Mouse (Mus musculus) testis, postnatal 14 days (tissue): ENCODE results near the gene Ppp1ca.

Experiments used
- DNase-seq: peaks from one replicate; pipeline ENCODE4 v3.0.0; 2021; ENCODE audit warnings: low spot score

Ppp1ca gene

DNA sequence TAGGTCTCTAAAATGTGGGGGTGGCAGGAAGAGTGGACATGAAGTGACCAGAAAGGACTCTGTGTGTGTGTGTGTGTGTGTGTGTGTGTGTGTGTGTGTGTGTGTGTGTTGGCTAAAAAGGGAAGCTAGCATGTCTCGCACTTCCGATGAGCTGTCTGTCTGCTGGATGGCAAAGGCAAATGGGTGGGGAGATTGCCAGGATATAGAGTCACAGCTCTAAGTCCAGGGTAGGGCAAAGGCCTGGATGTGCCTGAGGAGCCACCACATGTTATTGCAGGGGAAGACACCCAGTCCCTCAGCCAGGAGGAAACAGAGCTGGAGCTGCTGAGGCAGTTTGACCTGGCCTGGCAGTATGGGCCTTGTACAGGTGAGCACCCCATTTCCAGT is 40.3 kb downstream of the Ppp1ca start:
- DNase-seq, result no peak

DNA sequence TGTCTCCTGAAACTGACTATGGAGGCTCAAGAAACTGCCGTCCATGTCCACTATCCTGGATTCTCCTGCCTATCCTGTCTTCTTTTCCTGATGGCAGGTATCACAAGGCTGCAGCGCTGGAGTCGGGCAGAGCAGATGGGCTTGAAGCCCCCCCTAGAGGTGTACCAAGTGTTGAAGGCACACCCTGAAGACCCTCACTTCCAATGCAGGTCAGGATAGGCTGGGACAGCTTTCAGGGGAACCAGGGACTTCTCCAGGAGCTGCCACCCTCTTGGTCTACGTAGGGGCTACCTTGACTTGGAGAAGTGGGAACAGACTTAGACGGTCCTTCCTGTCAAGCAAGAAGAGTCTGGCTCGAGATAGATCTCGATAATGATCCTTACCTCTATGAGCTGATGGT is 40.8 kb downstream of the Ppp1ca start:
- no peak for DNase-seq

DNA sequence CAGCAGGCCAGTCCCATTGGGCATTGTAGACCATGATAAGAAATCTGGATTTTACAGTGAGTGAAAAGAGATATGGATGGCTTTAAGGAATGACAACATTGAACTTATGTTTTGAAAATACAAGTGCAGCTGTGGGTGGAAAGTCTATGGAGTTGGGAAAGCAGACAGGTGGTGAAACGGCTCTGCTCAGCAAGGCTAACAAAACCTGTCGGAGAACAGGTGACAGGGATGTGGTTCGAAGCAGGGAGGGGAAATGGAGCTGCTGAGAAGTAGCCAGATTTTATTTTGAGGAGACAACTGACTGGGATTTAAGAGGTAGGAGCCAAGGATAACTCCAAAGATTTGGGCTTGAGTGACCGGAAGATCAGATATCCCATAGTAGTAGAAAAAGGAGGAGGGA is 42.7 kb downstream of the Ppp1ca start:
- DNase-seq, result no peak

DNA sequence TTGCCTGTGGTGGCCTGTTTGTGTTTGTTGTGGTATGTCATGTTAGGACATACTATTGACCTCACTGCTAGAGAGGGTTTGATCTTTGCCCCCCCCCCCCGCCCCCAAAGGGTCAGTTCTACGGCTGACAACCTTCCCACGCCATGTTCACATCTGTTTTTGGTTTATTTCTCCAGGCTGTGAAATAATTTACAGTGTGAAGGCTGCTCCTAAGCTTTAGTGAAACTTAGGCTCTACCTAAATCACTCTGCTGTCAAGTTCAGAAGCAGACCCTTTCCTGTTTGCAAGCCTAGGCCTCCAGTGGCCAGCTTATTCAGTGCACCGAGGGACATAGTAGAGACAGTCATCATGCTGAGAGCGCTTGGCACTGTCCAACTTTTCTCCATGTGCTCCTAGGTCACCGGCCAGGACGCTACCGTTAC is 48.4 kb downstream of the Ppp1ca start:
- no peak for DNase-seq

DNA sequence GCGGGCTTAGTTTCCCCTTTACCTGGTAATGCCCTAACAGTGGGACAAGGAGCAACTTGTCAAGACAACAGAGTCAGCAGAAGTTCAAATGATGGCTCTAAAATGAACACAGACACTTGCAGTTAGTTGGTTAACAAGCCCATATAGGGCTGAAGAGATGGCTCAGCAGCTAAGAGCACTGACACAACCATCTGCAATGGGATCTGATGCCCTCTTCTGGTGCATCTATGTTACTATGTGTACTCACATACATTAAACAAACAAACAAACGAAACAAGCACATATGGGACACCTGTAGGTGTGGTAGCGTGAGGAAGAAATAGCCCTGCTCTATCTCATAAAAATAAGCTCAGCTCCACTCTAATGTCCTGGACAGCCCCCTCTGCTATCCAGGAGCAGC is 50.6 kb downstream of the Ppp1ca start:
- DNase-seq, result no peak

DNA sequence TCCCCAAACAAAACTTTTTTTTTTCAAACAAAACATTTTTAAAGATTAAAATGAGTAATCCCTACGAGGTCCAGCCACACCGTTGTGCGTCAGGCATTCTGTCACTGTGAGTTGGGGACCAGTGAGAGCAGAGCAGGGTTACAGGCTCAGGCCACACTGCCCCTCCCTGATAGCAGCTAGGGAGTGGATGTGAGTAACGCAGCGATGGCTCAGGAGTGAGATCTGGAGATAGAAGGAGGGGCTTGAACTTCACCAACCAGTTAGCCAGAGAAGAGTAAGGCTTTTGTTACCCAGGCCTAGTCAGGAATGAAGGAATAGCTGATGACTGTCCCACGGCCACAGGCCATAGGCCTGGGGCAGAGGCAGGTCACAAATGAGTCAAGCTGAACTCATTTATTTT is 52.9 kb downstream of the Ppp1ca start:
- DNase-seq, result no peak
